Mouse (Mus musculus) liver, embryonic 16.5 days (tissue): Measurements from ENCODE around the gene Rangap1. TPM values are rescaled to one million over a fixed set of nuclear protein-coding genes. Genes with fewer than 3 reads are reported as not detected.

Experiments
- ATAC-seq: fragments of 200-750 bp; cut with Nextera tagmentation; 2 replicates; pipeline ENCODE4 v1.8.0; 2017; ENCODE audit warnings: low read depth, mild to moderate bottlenecking, moderate number of reproducible peaks, moderate library complexity
- H3K27ac ChIP-seq: fragments of 300-500 bp; sonication (generic); 2 replicates; pipeline ENCODE4 v1.5.1; 2014; ENCODE audit warnings: mild to moderate bottlenecking, low read length
- H3K27me3 ChIP-seq: fragments of 300-500 bp; sonication (generic); 2 replicates; pipeline ENCODE4 v1.6.1; 2014; ENCODE audit warnings: low read depth, low read length, mixed read lengths; ENCODE audit not compliant: control insufficient read depth, insufficient read depth
- H3K36me3 ChIP-seq: fragments of 300-500 bp; sonication (generic); 2 replicates; pipeline ENCODE4 v1.6.1; 2014; ENCODE audit warnings: mild to moderate bottlenecking; ENCODE audit not compliant: control insufficient read depth, insufficient read depth
- H3K4me1 ChIP-seq: fragments of 300-500 bp; sonication (generic); 2 replicates; pipeline ENCODE4 v1.6.1; 2014; ENCODE audit warnings: low read depth, low read length, mixed read lengths; ENCODE audit not compliant: control insufficient read depth
- H3K4me2 ChIP-seq: fragments of 300-500 bp; sonication (generic); 2 replicates; pipeline ENCODE4 v1.6.1; 2014; ENCODE audit warnings: low read depth, low read length, mixed read lengths
- H3K4me3 ChIP-seq: fragments of 300-500 bp; sonication (generic); 2 replicates; pipeline ENCODE4 v1.5.1; 2014; ENCODE audit warnings: low read depth, mild to moderate bottlenecking, low read length
- H3K9ac ChIP-seq: fragments of 300-500 bp; sonication (generic); 2 replicates; pipeline ENCODE4 v1.6.1; 2014; ENCODE audit warnings: low read depth, low read length
- H3K9me3 ChIP-seq: fragments of 300-500 bp; sonication (generic); replicated peaks from 2 replicates; pipeline ENCODE4 v1.6.1; 2016; ENCODE audit warnings: low read length; ENCODE audit not compliant: control insufficient read depth
- WGBS: fragments of 180-500 bp; shearing (Covaris S2); extraction: QIAGEN DNeasy Blood & Tissue Kit; methylation state at CpG from one replicate; pipeline ENCODE4 v1.1.7; 2014; ENCODE audit not compliant: insufficient replicate concordance; 5-methylcytosine and 5-hydroxymethylcytosine counted together
- polyA plus RNA-seq: library from polyadenylated mRNA; unstranded; fragments of >200 nt; fragmentation: Nextera tagmentation; extraction: Ambion mirVana; gene quantifications from 2 replicates; pipeline ENCODE4 v1.2.1, GENCODE M21; 2015

Rangap1 gene
- polyA plus RNA-seq, 1 experiment from 2014 or later, result 63.6 TPM

DNA sequence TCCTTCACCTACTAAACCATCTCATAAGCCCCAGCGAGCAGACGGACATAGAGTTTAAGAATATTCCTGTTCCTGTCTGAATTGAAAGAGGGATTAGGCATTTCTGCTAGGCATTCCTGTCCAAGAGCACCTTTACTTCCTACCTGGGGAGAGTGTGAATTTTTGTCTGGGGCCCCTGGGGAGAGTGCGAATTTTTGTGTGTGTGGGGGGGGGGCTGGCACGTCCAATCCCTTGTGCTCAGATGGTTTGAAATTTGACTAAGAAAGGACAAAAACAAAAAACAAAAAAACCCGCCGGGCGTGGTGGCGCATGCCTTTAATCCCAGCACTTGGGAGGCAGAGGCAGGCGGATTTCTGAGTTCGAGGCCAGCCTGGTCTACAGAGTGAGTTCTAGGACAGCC, 82.0 kb downstream of the Rangap1 start:
- Histone ChIP-seq H3K4me3 (peak overlapping the region; percentile 93), H3K9me3 (no peaks in the 10 kb centered on the region), H3K36me3 (peaks cover 1% of the 10 kb centered on the region; the same call in 1 of the 2 replicates), H3K4me1 (peaks cover 5% of the 10 kb centered on the region), H3K9ac (no peak overlapping the region), H3K4me2 (peak overlapping the region; percentile 98), H3K27ac (no peak overlapping the region), H3K27me3 (no peaks in the 10 kb centered on the region)
- ATAC-seq, result no peak
- 60% methylated on average over 9 of the region's 10 CpGs for WGBS

DNA sequence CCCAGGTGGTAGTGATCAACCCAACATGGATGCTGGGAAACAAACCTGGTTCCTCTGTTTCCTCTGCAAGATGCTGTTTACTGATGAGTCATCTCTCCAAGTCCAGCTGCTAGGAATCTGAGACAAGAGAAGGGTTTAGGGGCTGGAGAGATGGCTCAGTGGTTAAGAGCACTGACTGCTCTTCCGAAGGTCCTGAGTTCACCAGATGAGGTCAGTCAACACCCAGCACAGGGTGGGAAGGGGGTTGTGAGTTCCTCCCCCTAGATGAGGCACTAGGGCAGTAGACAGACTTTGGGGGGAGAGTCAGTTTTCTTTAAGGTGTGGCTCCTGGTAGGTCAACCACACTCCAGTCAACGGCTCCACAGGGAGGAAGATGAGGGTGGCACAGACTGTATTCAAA, 83.6 kb downstream of the Rangap1 start:
- H3K36me3 ChIP-seq, result no peaks in the 10 kb centered on the region
- no peaks in the 10 kb centered on the region for H3K27me3 ChIP-seq
- ATAC-seq, result no peak
- peaks cover 5% of the 10 kb centered on the region for H3K4me1 ChIP-seq
- 74% methylated on average over 2 of the region's 2 CpGs for WGBS
- no peak overlapping the region for H3K4me2 ChIP-seq
- no peak overlapping the region for H3K27ac ChIP-seq
- H3K4me3 ChIP-seq, result no peak overlapping the region
- no peak overlapping the region for H3K9ac ChIP-seq
- no peaks in the 10 kb centered on the region for H3K9me3 ChIP-seq

Other genes starting within 250 kb of the Rangap1 start
- gene Ep300, start 160.2 kb downstream of the Rangap1 start, polyA plus RNA-seq, result 5.8 and 7.3 TPM in 2 replicates
- 11.5 and 12.5 TPM in 2 replicates for gene L3mbtl2, start 81.6 kb downstream of the Rangap1 start, polyA plus RNA-seq
- 0.44 and 0.52 TPM in 2 replicates for gene Chadl, start 48.2 kb downstream of the Rangap1 start, polyA plus RNA-seq
- 4.1 and 4.6 TPM in 2 replicates for gene Zc3h7b, start 473 bp downstream of the Rangap1 start, polyA plus RNA-seq
- 6.3 and 9.2 TPM in 2 replicates for gene Tef, start 56.9 kb upstream of the Rangap1 start, polyA plus RNA-seq
- 11.7 and 14.9 TPM in 2 replicates for gene Tob2, start 113.3 kb upstream of the Rangap1 start, polyA plus RNA-seq
- 72.6 and 79.6 TPM in 2 replicates for gene Phf5a, start 126.4 kb upstream of the Rangap1 start, polyA plus RNA-seq
- 109 and 114 TPM in 2 replicates for gene Aco2, start 126.8 kb upstream of the Rangap1 start, polyA plus RNA-seq
- 53.2 and 55.3 TPM in 2 replicates for gene Polr3h, start 180.7 kb upstream of the Rangap1 start, polyA plus RNA-seq
- 0.83 and 1.3 TPM in 2 replicates for gene Csdc2, start 191.2 kb upstream of the Rangap1 start, polyA plus RNA-seq
- gene Pmm1, start 215.4 kb upstream of the Rangap1 start, polyA plus RNA-seq, result 13.6 and 14.9 TPM in 2 replicates
- not detected in 2 replicates for gene 1700029P11Rik, start 235.0 kb upstream of the Rangap1 start, polyA plus RNA-seq
- gene Xrcc6, start 242.3 kb upstream of the Rangap1 start, polyA plus RNA-seq, result 48.4 and 52.7 TPM in 2 replicates